Comparison of ENCODE assay signal across 8 mouse cellular contexts in the genomic region with DNA sequence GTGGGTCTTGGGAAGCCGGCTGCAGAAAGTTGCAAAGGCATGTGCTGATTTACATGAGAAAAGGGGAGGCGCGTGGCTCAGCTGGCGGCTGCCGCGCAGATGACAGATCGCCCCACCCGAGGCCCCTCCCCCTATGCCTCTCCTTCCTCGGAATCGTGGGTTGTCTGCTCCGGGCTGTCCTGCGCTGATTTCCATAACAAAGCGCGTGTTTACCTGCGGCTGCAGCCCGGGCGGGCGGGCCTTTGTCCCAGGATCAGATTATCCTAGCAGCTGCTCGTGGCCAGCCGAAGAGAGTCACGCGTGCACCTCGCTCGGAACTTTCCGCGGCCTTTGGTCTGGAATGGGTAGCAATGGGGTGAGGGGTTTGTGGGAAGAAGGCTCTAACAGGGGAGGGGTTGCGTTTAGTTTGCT. TPM values are rescaled to one million over a fixed set of nuclear protein-coding genes. Genes with fewer than 3 reads are reported as not detected.
DNase-seq lines count a peak whose midpoint lies in the region; ATAC-seq and TF ChIP-seq lines count a peak whose summit lies in the region.

No protein-coding gene starts in this region.

- no peak for TF ChIP-seq CTCF in ES-Bruce4 (IDR thresholded peaks at IDR 0.05; ENCODE audit: low read depth, low read length)
- TF ChIP-seq CTCF in testis, adult 2 months (IDR thresholded peaks at IDR 0.05; ENCODE audit: control insufficient read depth, insufficient read depth, insufficient replicate concordance, low read depth, low read length) = no peak

- H3K9ac ChIP-seq in ES-Bruce4 (ENCODE audit: low read depth, poor library complexity, severe bottlenecking) = no peak overlapping the region
- H3K9ac ChIP-seq in embryonic facial prominence, embryonic 11.5 days (replicated peaks; ENCODE audit: low read length) = peak overlapping the region; percentile 1
- H3K9ac ChIP-seq in hindbrain, embryonic 11.5 days (ENCODE audit: low read depth, low read length) = peak overlapping the region; percentile 60

- H3K27me3 ChIP-seq in ES-Bruce4 (ENCODE audit: control insufficient read depth, insufficient read depth, low read length, poor library complexity, severe bottlenecking) = peaks cover 6% of the 10 kb centered on the region
- H3K27me3 ChIP-seq in embryonic facial prominence, embryonic 11.5 days (ENCODE audit: control insufficient read depth, insufficient read depth, low read length) = peaks cover 46% of the 10 kb centered on the region
- H3K27me3 ChIP-seq in hindbrain, embryonic 11.5 days (ENCODE audit: control insufficient read depth, insufficient read depth, low read length) = peaks cover 8% of the 10 kb centered on the region; the same call in 1 of the 2 replicates
- peaks cover 80% of the 10 kb centered on the region for H3K27me3 ChIP-seq in limb, embryonic 10.5 days (ENCODE audit: low read depth, poor library complexity, severe bottlenecking)
- peaks cover 2% of the 10 kb centered on the region; the same call in 1 of the 2 replicates for H3K27me3 ChIP-seq in testis, adult 2 months (ENCODE audit: control insufficient read depth, insufficient read depth, low read length)

- peak; percentile 95 for TF ChIP-seq EP300 in ES-Bruce4 (IDR thresholded peaks at IDR 0.05; ENCODE audit: insufficient read depth, low read depth, low read length)

- no peaks in the 10 kb centered on the region for H3K9me3 ChIP-seq in ES-Bruce4 (replicated peaks; ENCODE audit: control insufficient read depth, insufficient read depth, low read length, poor library complexity, severe bottlenecking)
- H3K9me3 ChIP-seq in embryonic facial prominence, embryonic 11.5 days (replicated peaks; ENCODE audit: control insufficient read depth, low read length) = no peaks in the 10 kb centered on the region
- H3K9me3 ChIP-seq in hindbrain, embryonic 11.5 days (ENCODE audit: control insufficient read depth, low read length) = no peaks in the 10 kb centered on the region
- H3K9me3 ChIP-seq in limb, embryonic 10.5 days (replicated peaks) = no peaks in the 10 kb centered on the region

- H3K27ac ChIP-seq in ES-Bruce4 (ENCODE audit: insufficient read depth, low read length) = no peak overlapping the region
- no peak overlapping the region for H3K27ac ChIP-seq in embryonic facial prominence, embryonic 11.5 days (replicated peaks; ENCODE audit: low read depth, low read length)
- H3K27ac ChIP-seq in hindbrain, embryonic 11.5 days (ENCODE audit: low read depth, low read length) = peak overlapping the region; percentile 89
- peak overlapping the region; percentile 63 for H3K27ac ChIP-seq in limb, embryonic 10.5 days
- H3K27ac ChIP-seq in testis, adult 2 months (ENCODE audit: control insufficient read depth, insufficient read depth, low read depth, low read length) = no peak overlapping the region

- no peaks in the 10 kb centered on the region for H3K36me3 ChIP-seq in ES-Bruce4 (ENCODE audit: control insufficient read depth, insufficient read depth, low read length, poor library complexity, severe bottlenecking)
- no peaks in the 10 kb centered on the region for H3K36me3 ChIP-seq in embryonic facial prominence, embryonic 11.5 days (replicated peaks; ENCODE audit: control insufficient read depth, insufficient read depth, low read depth, low read length)
- H3K36me3 ChIP-seq in hindbrain, embryonic 11.5 days (ENCODE audit: control insufficient read depth, insufficient read depth, low read length) = no peaks in the 10 kb centered on the region
- H3K36me3 ChIP-seq in limb, embryonic 10.5 days = no peaks in the 10 kb centered on the region
- no peaks in the 10 kb centered on the region for H3K36me3 ChIP-seq in testis, adult 2 months (ENCODE audit: control insufficient read depth, insufficient read depth, low read length)

- TF ChIP-seq POLR2A in ES-Bruce4 (IDR thresholded peaks at IDR 0.05; ENCODE audit: insufficient read depth, low read length) = no peak
- TF ChIP-seq POLR2A in testis, adult 2 months (IDR thresholded peaks at IDR 0.05; ENCODE audit: control insufficient read depth, low read depth, low read length) = no peak

- peaks cover 7% of the 10 kb centered on the region for H3K4me1 ChIP-seq in ES-Bruce4 (ENCODE audit: control insufficient read depth, insufficient read depth, low read length)
- H3K4me1 ChIP-seq in embryonic facial prominence, embryonic 11.5 days (ENCODE audit: control insufficient read depth, insufficient read depth, low read length) = no peaks in the 10 kb centered on the region
- H3K4me1 ChIP-seq in hindbrain, embryonic 11.5 days (replicated peaks; ENCODE audit: control insufficient read depth, insufficient read depth, low read length) = peaks cover 27% of the 10 kb centered on the region
- H3K4me1 ChIP-seq in limb, embryonic 10.5 days = peaks cover 32% of the 10 kb centered on the region
- H3K4me1 ChIP-seq in testis, adult 2 months (ENCODE audit: control insufficient read depth, insufficient read depth, low read length) = peaks cover 22% of the 10 kb centered on the region

- H3K4me3 ChIP-seq in ES-Bruce4 (ENCODE audit: low read depth, low read length) = peak overlapping the region; percentile 33
- peak overlapping the region; percentile 24 for H3K4me3 ChIP-seq in embryonic facial prominence, embryonic 11.5 days (ENCODE audit: low read depth, low read length)
- peak overlapping the region; percentile 40 for H3K4me3 ChIP-seq in hindbrain, embryonic 11.5 days (ENCODE audit: low read depth, low read length)
- H3K4me3 ChIP-seq in limb, embryonic 10.5 days = peak overlapping the region; percentile 57
- peak overlapping the region; percentile 48 for H3K4me3 ChIP-seq in testis, adult 2 months (ENCODE audit: control insufficient read depth, low read depth, low read length)

- ATAC-seq in embryonic facial prominence, embryonic 11.5 days (replicated peaks; ENCODE audit: insufficient number of reproducible peaks, low FRiP score, low TSS enrichment, low read depth) = peak; percentile 53; the same call in 1 of the 2 replicates
- ATAC-seq in hindbrain, embryonic 11.5 days (ENCODE audit: low FRiP score) = peak; percentile 63

- peak; percentile 43 for DNase-seq in B cell, adult 2 months
- peak; percentile 65 for DNase-seq in embryonic facial prominence, embryonic 11.5 days (ENCODE audit: low spot score)
- peak; percentile 87 for DNase-seq in hindbrain, embryonic 11.5 days (ENCODE audit: low spot score)
- DNase-seq in limb, embryonic 10.5 days (ENCODE audit: low spot score) = peak; percentile 68
- peak; percentile 84 for DNase-seq in mesoderm, embryonic 11.5 days (ENCODE audit: low read depth, low spot score)
- DNase-seq in spleen, adult 18-20 months = no peak

- H3K4me2 ChIP-seq in embryonic facial prominence, embryonic 11.5 days (ENCODE audit: low read depth, low read length) = peak overlapping the region; percentile 62
- peak overlapping the region; percentile 76 for H3K4me2 ChIP-seq in hindbrain, embryonic 11.5 days (replicated peaks; ENCODE audit: low read depth, low read length)

- WGBS in embryonic facial prominence, embryonic 11.5 days = 0% methylated on average over 27 of the region's 27 CpGs
- 0% methylated on average over 22 of the region's 27 CpGs for whole genome bisulfite sequencing in hindbrain, embryonic 11.5 days
- 1% methylated on average over 27 of the region's 27 CpGs for WGBS in limb, embryonic 10.5 days

RNA-seq across cellular contexts. Expression of a gene that starts 4.0 kb away (rescaled TPM):
- polyA plus RNA-seq in ES-Bruce4 (2011; ENCODE audit: insufficient read depth, insufficient read length, low read depth, missing spikeins) = 1.4 and 2.0 TPM in 2 replicates
- polyA plus RNA-seq in embryonic facial prominence, embryonic 11.5 days (2014; fragmentation: Nextera tagmentation; extraction: Ambion mirVana) = 9.0 and 9.6 TPM in 2 replicates
- polyA plus RNA-seq in hindbrain, embryonic 11.5 days (2014; fragmentation: Nextera tagmentation; extraction: Ambion mirVana) = 59.6 and 64.3 TPM in 2 replicates
- polyA plus RNA-seq in limb, embryonic 10.5 days (2016; fragmentation: Nextera tagmentation; extraction: Ambion mirVana) = 1.8 and 3.0 TPM in 2 replicates
- 0.78 and 1.2 TPM in 2 replicates for polyA plus RNA-seq in testis, adult 2 months (2012; rRNA removed)

RNA-seq across cellular contexts. Expression of a gene that starts 15.4 kb away (rescaled TPM):
- polyA plus RNA-seq in ES-Bruce4 (2011; ENCODE audit: insufficient read depth, insufficient read length, low read depth, missing spikeins) = 9.4 and 9.7 TPM in 2 replicates
- 30.2 and 30.6 TPM in 2 replicates for polyA plus RNA-seq in embryonic facial prominence, embryonic 11.5 days (2014; fragmentation: Nextera tagmentation; extraction: Ambion mirVana)
- 34.7 and 35.8 TPM in 2 replicates for polyA plus RNA-seq in hindbrain, embryonic 11.5 days (2014; fragmentation: Nextera tagmentation; extraction: Ambion mirVana)
- 22.2 and 27.6 TPM in 2 replicates for polyA plus RNA-seq in limb, embryonic 10.5 days (2016; fragmentation: Nextera tagmentation; extraction: Ambion mirVana)
- 16.5 and 16.8 TPM in 2 replicates for polyA plus RNA-seq in testis, adult 2 months (2012; rRNA removed)

Comparison
In these comparisons a context has a peak if more than half of its experiments do, and no peak if none do; other contexts are left out.
1. DNase-seq: peak in B cell, adult 2 months (2 of 2), embryonic facial prominence, embryonic 11.5 days (single experiment), hindbrain, embryonic 11.5 days (single experiment), limb, embryonic 10.5 days (single experiment) and mesoderm, embryonic 11.5 days (single experiment); none in spleen, adult 18-20 months (0 of 2).
2. H3K27ac ChIP-seq: peak in hindbrain, embryonic 11.5 days (single experiment) and limb, embryonic 10.5 days (single experiment); none in ES-Bruce4 (single experiment), embryonic facial prominence, embryonic 11.5 days (single experiment) and testis, adult 2 months (single experiment).
3. Peak in every context shown above with its lines, with median percentiles within 50 percentile points of each other: H3K4me3 ChIP-seq.